Mouse (Mus musculus): ENCODE data around the gene Tsen2. TPM values are rescaled to one million over a fixed set of nuclear protein-coding genes. Genes with fewer than 3 reads are reported as not detected.

The Tsen2 gene
- polyA plus RNA-seq, 2 experiments = 16.3 to 26.1 TPM

DNA sequence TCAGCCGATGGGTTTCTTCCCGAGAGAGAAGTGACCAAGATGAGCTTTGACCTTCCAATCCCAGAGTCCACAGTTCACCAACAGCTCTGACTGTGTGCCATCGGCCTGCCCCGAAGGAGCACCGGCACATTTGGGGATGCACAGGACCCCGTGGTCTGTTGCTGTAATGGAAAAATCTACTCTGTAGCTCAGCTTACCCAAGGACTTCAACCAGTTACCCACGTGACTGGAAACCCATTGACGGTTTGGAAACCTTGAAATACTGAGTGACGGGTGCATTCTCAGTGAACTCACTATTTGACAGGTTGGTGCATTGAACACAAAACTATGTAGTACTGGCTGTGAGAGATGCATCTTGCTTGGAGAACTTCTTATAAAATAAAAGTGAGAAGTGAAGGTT, 33.5 kb downstream of the Tsen2 start:
- TF ChIP-seq POLR2A (IDR thresholded peaks at IDR 0.05; ENCODE audit: borderline replicate concordance, extremely low read depth, insufficient read depth, insufficient read length) = no peak
- DNase-seq (ENCODE audit: low spot score) (no peak), ATAC-seq (ENCODE audit: low FRiP score, low read depth) (no peak)
- no peaks in the 10 kb centered on the region for H3K27me3 ChIP-seq (ENCODE audit: control insufficient read depth, insufficient read depth, low read length)
- H3K9me3 ChIP-seq (ENCODE audit: control insufficient read depth, low read length) = no peaks in the 10 kb centered on the region
- no peak overlapping the region for H3K9ac ChIP-seq (ENCODE audit: low read depth, low read length, severe bottlenecking)
- peaks cover 47% of the 10 kb centered on the region for H3K36me3 ChIP-seq (ENCODE audit: control insufficient read depth, insufficient read depth, low read length)
- WGBS = 95% methylated on average over 9 of the region's 9 CpGs
- H3K4me3 ChIP-seq (replicated peaks; ENCODE audit: low read length) = no peak overlapping the region
- no peak overlapping the region for H3K27ac ChIP-seq (replicated peaks; ENCODE audit: low read depth, low read length)
- no peak overlapping the region for H3K4me2 ChIP-seq (replicated peaks; ENCODE audit: low read depth, low read length, severe bottlenecking)
- H3K4me1 ChIP-seq (ENCODE audit: control insufficient read depth, insufficient read depth, low read length) = no peaks in the 10 kb centered on the region

DNA sequence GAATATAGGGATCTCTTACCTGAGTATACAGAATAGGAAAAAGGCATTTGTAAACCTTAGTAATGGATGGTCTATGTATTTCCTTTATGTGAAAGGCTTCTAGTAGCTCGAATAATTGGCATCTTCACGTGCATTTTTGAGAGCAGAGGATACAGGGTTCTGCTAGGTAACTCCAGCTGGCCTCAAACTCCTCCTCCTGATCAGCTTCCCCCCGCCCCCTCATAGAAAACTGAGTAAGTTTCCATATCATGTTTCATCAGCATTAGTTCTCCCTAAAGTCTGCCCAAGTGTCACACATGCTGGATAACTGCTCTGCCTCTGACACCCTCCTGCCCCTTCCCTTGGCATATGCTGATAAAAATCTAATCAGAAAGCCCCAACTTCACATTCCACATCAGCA, 36.3 kb downstream of the Tsen2 start:
- H3K36me3 ChIP-seq (ENCODE audit: control insufficient read depth, insufficient read depth, low read length) = peaks cover 39% of the 10 kb centered on the region
- H3K27me3 ChIP-seq (ENCODE audit: control insufficient read depth, insufficient read depth, low read length) = no peaks in the 10 kb centered on the region
- no peak overlapping the region for H3K27ac ChIP-seq (replicated peaks; ENCODE audit: low read depth, low read length)
- no peak overlapping the region for H3K4me3 ChIP-seq (replicated peaks; ENCODE audit: low read length)
- TF ChIP-seq POLR2A (IDR thresholded peaks at IDR 0.05; ENCODE audit: borderline replicate concordance, extremely low read depth, insufficient read depth, insufficient read length) = no peak
- DNase-seq (ENCODE audit: low spot score) (no peak), ATAC-seq (ENCODE audit: low FRiP score, low read depth) (no peak)
- H3K9me3 ChIP-seq (ENCODE audit: control insufficient read depth, low read length) = no peaks in the 10 kb centered on the region
- no peak overlapping the region for H3K9ac ChIP-seq (ENCODE audit: low read depth, low read length, severe bottlenecking)
- H3K4me2 ChIP-seq (replicated peaks; ENCODE audit: low read depth, low read length, severe bottlenecking) = no peak overlapping the region
- H3K4me1 ChIP-seq (ENCODE audit: control insufficient read depth, insufficient read depth, low read length) = no peaks in the 10 kb centered on the region
- 82% methylated on average over 3 of the region's 3 CpGs for WGBS

DNA sequence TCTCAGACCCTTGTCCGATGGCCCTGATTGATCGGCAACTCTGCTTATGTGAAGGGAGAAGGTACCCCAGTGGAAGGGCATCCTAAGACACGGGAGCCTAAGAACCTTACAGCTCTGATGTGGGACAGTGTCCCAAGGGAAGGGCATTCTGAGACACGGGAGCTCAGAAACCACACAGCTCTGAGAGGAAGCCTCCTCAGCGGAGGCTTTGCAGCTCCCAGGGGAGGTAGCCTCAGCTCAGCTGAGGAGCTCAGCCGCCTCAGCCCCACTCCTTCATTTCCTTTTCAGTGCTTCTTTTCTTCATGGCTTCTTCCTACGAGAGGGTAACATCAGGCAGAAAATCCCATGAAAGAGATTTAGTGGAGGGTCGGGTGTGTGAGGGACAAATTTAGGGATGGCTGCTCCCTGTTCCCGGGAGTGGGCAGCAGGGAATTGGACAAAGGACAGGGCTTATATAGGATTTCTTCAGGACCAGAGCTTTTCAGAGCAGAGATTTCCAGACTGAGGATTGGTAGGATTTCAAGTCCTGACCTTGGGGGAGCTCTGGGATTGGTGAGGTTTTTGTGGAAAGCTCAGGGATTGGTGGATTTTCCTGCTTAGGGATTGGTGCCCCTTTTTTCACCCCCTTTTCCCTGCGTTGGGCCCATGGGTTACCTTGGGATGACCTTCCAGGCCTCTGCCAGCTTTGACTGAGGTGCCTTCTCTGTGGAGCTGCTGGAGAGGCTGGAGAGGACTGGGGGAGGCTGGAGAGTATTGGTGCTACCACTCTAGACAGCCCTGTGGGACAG, 38.1 kb downstream of the Tsen2 start:
- H3K36me3 ChIP-seq (ENCODE audit: control insufficient read depth, insufficient read depth, low read length) = peaks cover 24% of the 10 kb centered on the region
- H3K4me3 ChIP-seq (replicated peaks; ENCODE audit: low read length) = no peak overlapping the region
- no peak overlapping the region for H3K4me2 ChIP-seq (replicated peaks; ENCODE audit: low read depth, low read length, severe bottlenecking)
- 82% methylated on average over 10 of the region's 10 CpGs for WGBS
- no peaks in the 10 kb centered on the region for H3K4me1 ChIP-seq (ENCODE audit: control insufficient read depth, insufficient read depth, low read length)
- DNase-seq (ENCODE audit: low spot score) = no peak
- H3K27me3 ChIP-seq (ENCODE audit: control insufficient read depth, insufficient read depth, low read length) = no peaks in the 10 kb centered on the region
- no peaks in the 10 kb centered on the region for H3K9me3 ChIP-seq (ENCODE audit: control insufficient read depth, low read length)
- TF ChIP-seq POLR2A (IDR thresholded peaks at IDR 0.05; ENCODE audit: borderline replicate concordance, extremely low read depth, insufficient read depth, insufficient read length) = no peak
- H3K27ac ChIP-seq (replicated peaks; ENCODE audit: low read depth, low read length) = no peak overlapping the region
- no peak for ATAC-seq (ENCODE audit: low FRiP score, low read depth)
- H3K9ac ChIP-seq (ENCODE audit: low read depth, low read length, severe bottlenecking) = no peak overlapping the region

DNA sequence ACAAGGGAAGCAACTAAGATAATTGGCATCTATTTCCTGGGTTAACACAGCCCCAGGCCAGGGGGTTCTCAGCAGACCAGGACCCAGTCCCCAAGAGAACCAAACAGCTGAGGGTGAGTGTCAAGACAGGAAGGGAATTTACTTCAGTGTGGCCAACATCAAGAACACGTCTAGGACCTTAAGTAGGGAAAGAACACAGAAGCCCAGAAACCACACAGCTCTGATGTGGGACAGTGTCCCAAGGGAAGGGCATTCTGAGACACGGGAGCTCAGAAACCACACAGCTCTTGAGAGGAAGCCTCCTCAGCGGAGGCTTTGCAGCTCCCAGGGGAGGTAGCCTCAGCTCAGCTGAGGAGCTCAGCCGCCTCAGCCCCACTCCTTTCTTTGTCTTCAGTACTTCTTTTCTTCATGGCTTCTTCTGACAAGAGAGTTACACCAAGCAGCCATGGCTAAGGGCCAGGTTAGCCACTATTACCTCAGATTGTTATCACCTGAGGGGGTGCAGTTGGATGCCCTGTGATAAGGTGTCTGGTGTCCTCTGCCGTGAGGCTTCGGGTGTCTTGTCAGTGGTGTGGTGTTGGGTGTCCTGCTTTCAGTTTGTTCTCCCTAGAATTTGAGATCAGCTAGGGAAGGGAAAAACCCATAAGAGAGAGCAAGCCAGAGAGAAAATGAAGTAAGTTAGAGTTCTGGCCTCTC, 39.1 kb downstream of the Tsen2 start:
- no peak for ATAC-seq (ENCODE audit: low FRiP score, low read depth)
- no peak for TF ChIP-seq POLR2A (IDR thresholded peaks at IDR 0.05; ENCODE audit: borderline replicate concordance, extremely low read depth, insufficient read depth, insufficient read length)
- H3K9me3 ChIP-seq (ENCODE audit: control insufficient read depth, low read length) = no peaks in the 10 kb centered on the region
- WGBS = 78% methylated on average over 6 of the region's 6 CpGs
- no peaks in the 10 kb centered on the region for H3K27me3 ChIP-seq (ENCODE audit: control insufficient read depth, insufficient read depth, low read length)
- H3K4me1 ChIP-seq (ENCODE audit: control insufficient read depth, insufficient read depth, low read length) = no peaks in the 10 kb centered on the region
- H3K4me2 ChIP-seq (replicated peaks; ENCODE audit: low read depth, low read length, severe bottlenecking) = no peak overlapping the region
- no peak overlapping the region for H3K27ac ChIP-seq (replicated peaks; ENCODE audit: low read depth, low read length)
- DNase-seq (ENCODE audit: low spot score) = no peak
- peaks cover 15% of the 10 kb centered on the region for H3K36me3 ChIP-seq (ENCODE audit: control insufficient read depth, insufficient read depth, low read length)
- H3K9ac ChIP-seq (ENCODE audit: low read depth, low read length, severe bottlenecking) = no peak overlapping the region
- no peak overlapping the region for H3K4me3 ChIP-seq (replicated peaks; ENCODE audit: low read length)

DNA sequence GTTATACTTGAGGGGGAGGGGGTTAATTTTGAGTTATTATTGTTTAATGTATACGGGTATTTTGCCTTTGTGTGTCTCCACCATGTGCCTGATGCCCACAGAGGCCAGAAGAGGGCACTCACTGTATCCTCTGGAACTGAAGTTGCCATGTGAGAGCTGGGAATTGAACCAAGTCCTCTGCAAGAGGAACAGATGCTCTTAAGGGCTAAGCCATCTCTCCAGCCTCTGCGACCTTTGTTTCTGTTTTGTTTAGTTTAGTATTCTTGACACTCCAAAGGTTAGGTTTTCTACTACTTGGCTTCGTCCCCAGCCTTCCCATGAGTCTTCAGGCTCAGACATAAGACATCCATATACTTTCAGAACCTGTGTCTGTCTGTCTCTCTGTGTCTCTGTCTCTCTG, 39.7 kb downstream of the Tsen2 start:
- Histone ChIP-seq H3K4me3 (replicated peaks; ENCODE audit: low read length) (no peak overlapping the region), H3K9me3 (ENCODE audit: control insufficient read depth, low read length) (no peaks in the 10 kb centered on the region), H3K4me1 (ENCODE audit: control insufficient read depth, insufficient read depth, low read length) (no peaks in the 10 kb centered on the region), H3K27me3 (ENCODE audit: control insufficient read depth, insufficient read depth, low read length) (no peaks in the 10 kb centered on the region), H3K27ac (replicated peaks; ENCODE audit: low read depth, low read length) (no peak overlapping the region), H3K4me2 (replicated peaks; ENCODE audit: low read depth, low read length, severe bottlenecking) (no peak overlapping the region), H3K9ac (ENCODE audit: low read depth, low read length, severe bottlenecking) (no peak overlapping the region), H3K36me3 (ENCODE audit: control insufficient read depth, insufficient read depth, low read length) (peaks cover 9% of the 10 kb centered on the region)
- ATAC-seq (ENCODE audit: low FRiP score, low read depth) (no peak), DNase-seq (ENCODE audit: low spot score) (no peak)
- 75% methylated on average over 3 of the region's 3 CpGs for WGBS
- TF ChIP-seq POLR2A (IDR thresholded peaks at IDR 0.05; ENCODE audit: borderline replicate concordance, extremely low read depth, insufficient read depth, insufficient read length) = no peak
